Mouse (Mus musculus) limb, embryonic 14.5 days (tissue): ENCODE results near the gene Snx32. TPM values are rescaled to one million over a fixed set of nuclear protein-coding genes. Genes with fewer than 3 reads are reported as not detected.
"Not testable (repeated sequence)": the region's sequence is repeated elsewhere in the genome, so short reads cannot be mapped to it uniquely, and the experiment has no call there.

Experiments
- ATAC-seq: fragments of 200-750 bp; cut with Nextera tagmentation; 2 replicates; pipeline ENCODE4 v1.8.0; 2017; ENCODE audit warnings: low read depth, moderate number of reproducible peaks, moderate TSS enrichment; ENCODE audit not compliant: low FRiP score
- DNase-seq: peaks from one replicate; pipeline ENCODE4 v3.0.0-alpha.2; 2015; ENCODE audit warnings: low spot score
- H3K27ac ChIP-seq: fragments of 300-500 bp; sonication (generic); replicated peaks from 2 replicates; pipeline ENCODE4 v1.5.1; 2014; ENCODE audit warnings: low read depth, mild to moderate bottlenecking, low read length, moderate library complexity, mixed read lengths
- H3K27me3 ChIP-seq: fragments of 300-500 bp; sonication (generic); 2 replicates; pipeline ENCODE4 v1.6.1; 2014; ENCODE audit warnings: low read length, mixed read lengths; ENCODE audit not compliant: control insufficient read depth, insufficient read depth
- H3K36me3 ChIP-seq: fragments of 300-500 bp; sonication (generic); 2 replicates; pipeline ENCODE4 v1.6.1; 2014; ENCODE audit warnings: mild to moderate bottlenecking, low read length, moderate library complexity, mixed read lengths; ENCODE audit not compliant: control insufficient read depth, insufficient read depth
- H3K4me1 ChIP-seq: fragments of 300-500 bp; sonication (generic); 2 replicates; pipeline ENCODE4 v1.6.1; 2014; ENCODE audit warnings: antibody characterized with exemption, low read length, mixed read lengths; ENCODE audit not compliant: control insufficient read depth, insufficient read depth
- H3K4me2 ChIP-seq: fragments of 300-500 bp; sonication (generic); replicated peaks from 2 replicates; pipeline ENCODE4 v1.6.1; 2014; ENCODE audit warnings: low read depth, mild to moderate bottlenecking, low read length, moderate library complexity; ENCODE audit not compliant: severe bottlenecking
- H3K4me3 ChIP-seq: fragments of 300-500 bp; sonication (generic); replicated peaks from 2 replicates; pipeline ENCODE4 v1.5.1; 2014; ENCODE audit warnings: low read length
- H3K9ac ChIP-seq: fragments of 300-500 bp; sonication (generic); 2 replicates; pipeline ENCODE4 v1.6.1; 2014; ENCODE audit warnings: mild to moderate bottlenecking, low read depth, low read length, moderate library complexity; ENCODE audit not compliant: severe bottlenecking
- H3K9me3 ChIP-seq: fragments of 300-500 bp; sonication (generic); 2 replicates; pipeline ENCODE4 v1.6.1; 2016; ENCODE audit warnings: low read length; ENCODE audit not compliant: control insufficient read depth
- POLR2A ChIP-seq: fragments of 200-500 bp; IDR thresholded peaks from 2 replicates; pipeline ENCODE4 v1.8.0; 2012; ENCODE audit warnings: inconsistent platforms, mild to moderate bottlenecking, moderate library complexity, borderline replicate concordance; ENCODE audit not compliant: insufficient read depth, insufficient read length; ENCODE audit errors: extremely low read depth
- WGBS: fragments of 180-500 bp; shearing (Covaris S2); extraction: QIAGEN DNeasy Blood & Tissue Kit; methylation state at CpG from one replicate; pipeline ENCODE4 v1.1.7; 2014; 5-methylcytosine and 5-hydroxymethylcytosine counted together
- polyA plus RNA-seq, 2 experiments: library from polyadenylated mRNA; depleted of rRNA in 1 of 2; stranded (reverse) in 1 of 2; unstranded in 1 of 2; fragments of >200 nt; fragmentation: Nextera tagmentation in 1 of 2; extraction: Ambion mirVana in 1 of 2; gene quantifications; 2 replicates each; pipeline versions ENCODE4 v1.2.1 to v1.2.3; 2012 to 2014

Gene Snx32
- polyA plus RNA-seq, 2 experiments: 9.6 to 23.6 TPM

- Histone ChIP-seq H3K4me3 (no peak overlapping the region), H3K36me3 (peaks cover 55% of the 10 kb centered on the region), H3K27me3 (no peaks in the 10 kb centered on the region), H3K9me3 (no peaks in the 10 kb centered on the region), H3K4me1 (peaks cover 5% of the 10 kb centered on the region; the same call in 1 of the 2 replicates), H3K27ac (no peak overlapping the region), H3K4me2 (no peak overlapping the region), H3K9ac (no peak overlapping the region)
- 78% methylated on average over 12 of the region's 12 CpGs for WGBS
- ATAC-seq (no peak), DNase-seq (no peak)
- no peak for TF ChIP-seq POLR2A
Observed at GRCm38 (mm10) chr19:5495353-5496051, 14.8 kb downstream of the Snx32 start.

- Histone ChIP-seq H3K9me3 (no peaks in the 10 kb centered on the region), H3K9ac (no peak overlapping the region), H3K27me3 (no peaks in the 10 kb centered on the region), H3K27ac (no peak overlapping the region), H3K4me1 (peaks cover 9% of the 10 kb centered on the region), H3K4me3 (no peak overlapping the region), H3K36me3 (peaks cover 55% of the 10 kb centered on the region), H3K4me2 (no peak overlapping the region)
- 83% methylated on average over 3 of the region's 3 CpGs for WGBS
- ATAC-seq (no peak), DNase-seq (no peak)
- no peak for TF ChIP-seq POLR2A
Observed at GRCm38 (mm10) chr19:5494314-5494713, 16.0 kb downstream of the Snx32 start.

GRCm38 (mm10) chr19:5493301-5493721 is 17.0 kb downstream of the Snx32 start:
- Histone ChIP-seq H3K4me1 (peaks cover 11% of the 10 kb centered on the region), H3K36me3 (peaks cover 55% of the 10 kb centered on the region)
- not testable (repeated sequence) for H3K9ac ChIP-seq, H3K4me2 ChIP-seq, H3K4me3 ChIP-seq, H3K27ac ChIP-seq, DNase-seq, H3K9me3 ChIP-seq, H3K27me3 ChIP-seq, ATAC-seq
- WGBS: 76% methylated on average over 9 of the region's 9 CpGs

- TF ChIP-seq POLR2A: no peak
- Histone ChIP-seq H3K4me3 (no peak overlapping the region), H3K4me1 (peaks cover 11% of the 10 kb centered on the region), H3K9ac (no peak overlapping the region), H3K27me3 (no peaks in the 10 kb centered on the region), H3K9me3 (no peaks in the 10 kb centered on the region), H3K36me3 (peaks cover 51% of the 10 kb centered on the region), H3K27ac (no peak overlapping the region), H3K4me2 (no peak overlapping the region)
- WGBS: 88% methylated on average over 4 of the region's 4 CpGs
- DNase-seq (no peak), ATAC-seq (no peak)
Observed at GRCm38 (mm10) chr19:5492641-5493040, 17.7 kb downstream of the Snx32 start.

- DNase-seq (peak; percentile 80), ATAC-seq (0 out of 2 replicates have a peak, but pooled peaks have one; percentile 11)
- Histone ChIP-seq H3K27ac (peak overlapping the region; percentile 97), H3K27me3 (no peaks in the 10 kb centered on the region), H3K4me1 (peaks cover 19% of the 10 kb centered on the region), H3K9me3 (no peaks in the 10 kb centered on the region), H3K36me3 (peaks cover 41% of the 10 kb centered on the region), H3K4me2 (peak overlapping the region; percentile 60), H3K9ac (peak overlapping the region; percentile 90), H3K4me3 (peak overlapping the region; percentile 98)
- TF ChIP-seq POLR2A: peak; percentile 66; the same call in 1 of the 2 replicates
- under 1% methylated on average over 55 of the region's 59 CpGs for WGBS
Observed at GRCm38 (mm10) chr19:5490898-5491708, 19.2 kb downstream of the Snx32 start.
